Mouse (Mus musculus) thymus, postnatal 36 days (tissue): ENCODE measurements around the gene Helq.
A peak's percentile ranks its signal among the peaks of the same experiment; 100 is the strongest.

Source experiments
- DNase-seq, 2 experiments: peaks; one replicate each; pipeline ENCODE4 v3.0.0; 2022; ENCODE audit warnings: mixed read lengths in 2 of 2

Helq gene

GRCm38 (mm10) chr5:100776900-100777299 is 21.5 kb downstream of the Helq start:
- DNase-seq: no peak

- DNase-seq: no peak
Observed at GRCm38 (mm10) chr5:100775778-100776404, 22.5 kb downstream of the Helq start.

GRCm38 (mm10) chr5:100771575-100771974 is 26.8 kb downstream of the Helq start:
- DNase-seq: no peak

- DNase-seq: no peak
Observed at GRCm38 (mm10) chr5:100766026-100766425, 32.4 kb downstream of the Helq start.

- DNase-seq: no peak
Observed at GRCm38 (mm10) chr5:100761736-100762135, 36.7 kb downstream of the Helq start.

- no peak for DNase-seq
Observed at GRCm38 (mm10) chr5:100760049-100760663, 38.2 kb downstream of the Helq start.

GRCm38 (mm10) chr5:100758121-100758520 is 40.3 kb downstream of the Helq start:
- no peak for DNase-seq

GRCm38 (mm10) chr5:100753407-100753806 is 45.0 kb downstream of the Helq start:
- DNase-seq: no peak

GRCm38 (mm10) chr5:100751655-100752054 is 46.7 kb downstream of the Helq start:
- peak; percentile 15 to 45 for DNase-seq

GRCm38 (mm10) chr5:100750617-100751255 is 47.7 kb downstream of the Helq start:
- peak; percentile 29 to 55 for DNase-seq

- DNase-seq: no peak
Observed at GRCm38 (mm10) chr5:100738802-100739201, 59.6 kb downstream of the Helq start.

GRCm38 (mm10) chr5:100736919-100737318 is 61.5 kb downstream of the Helq start:
- no peak for DNase-seq

GRCm38 (mm10) chr5:100734535-100734934 is 63.9 kb downstream of the Helq start:
- DNase-seq: no peak

- DNase-seq: peak; percentile 72 to 77
Observed at GRCm38 (mm10) chr5:100728757-100729156, 69.6 kb downstream of the Helq start.

- DNase-seq: no peak
Observed at GRCm38 (mm10) chr5:100726001-100726400, 72.4 kb downstream of the Helq start.

- DNase-seq: peak; percentile 58 to 62
Observed at GRCm38 (mm10) chr5:100719235-100720088, 78.9 kb downstream of the Helq start, which contains the start of gene Hpse. TSS of gene Hpse (minus strand) at chr5:100719716.

- DNase-seq: no peak
Observed at GRCm38 (mm10) chr5:100716762-100717161, 81.6 kb downstream of the Helq start.
